Mouse (Mus musculus) myocyte (in vitro differentiated cells): ENCODE measurements around the gene Wdr82. TPM values are rescaled to one million over a fixed set of nuclear protein-coding genes. Genes with fewer than 3 reads are reported as not detected.

Experiments used
- H3K27me3 ChIP-seq: one replicate; pipeline ENCODE4 v1.6.1; 2011; ENCODE audit not compliant: control insufficient read depth, insufficient read depth, insufficient read length
- H3K36me3 ChIP-seq: one replicate; pipeline ENCODE4 v1.6.1; 2011; ENCODE audit not compliant: control insufficient read depth, insufficient read depth
- H3K4me2 ChIP-seq: one replicate; pipeline ENCODE4 v1.6.1; 2011; ENCODE audit warnings: low read depth, control low read depth
- H3K4me3 ChIP-seq: one replicate; pipeline ENCODE4 v1.5.1; 2011; ENCODE audit warnings: mild to moderate bottlenecking, control low read depth, moderate library complexity
- H3K79me2 ChIP-seq: one replicate; pipeline ENCODE4 v1.6.1; 2011; ENCODE audit not compliant: control insufficient read depth, insufficient read depth
- H3ac ChIP-seq: one replicate; pipeline ENCODE4 v1.6.1; 2011; ENCODE audit not compliant: control insufficient read depth, insufficient read length
- CEBPB ChIP-seq: IDR thresholded peaks from 2 replicates; pipeline ENCODE4 v1.6.1; 2011; ENCODE audit warnings: mild to moderate bottlenecking, moderate library complexity; ENCODE audit not compliant: poor library complexity, insufficient read depth, severe bottlenecking
- E2F4 ChIP-seq: IDR thresholded peaks from one replicate; pipeline ENCODE4 v1.6.1; 2011; ENCODE audit warnings: mild to moderate bottlenecking, control low read depth, moderate library complexity; ENCODE audit not compliant: insufficient read depth
- MAX ChIP-seq: IDR thresholded peaks from one replicate; pipeline ENCODE4 v1.6.1; 2011; ENCODE audit warnings: low read depth, mild to moderate bottlenecking, control low read depth
- MYOD1 ChIP-seq, 3 experiments: IDR thresholded peaks; one replicate each; pipeline ENCODE4 v1.6.1; 2011; ENCODE audit warnings: control low read depth in 2 of 3, low read depth in 2 of 3, mild to moderate bottlenecking in 2 of 3, moderate library complexity in 1 of 3; ENCODE audit not compliant: insufficient read length in 2 of 3, control insufficient read depth in 1 of 3
- MYOG ChIP-seq, 3 experiments: IDR thresholded peaks; one replicate each; pipeline ENCODE4 v1.6.1; 2011; ENCODE audit warnings: control low read depth in 2 of 3, low read depth in 2 of 3, mild to moderate bottlenecking in 2 of 3; ENCODE audit not compliant: insufficient read length in 2 of 3, control insufficient read depth in 1 of 3, insufficient read depth in 1 of 3
- POLR2A ChIP-seq: IDR thresholded peaks from one replicate; pipeline ENCODE4 v1.6.1; 2011; ENCODE audit warnings: low read depth, mild to moderate bottlenecking, control low read depth, moderate library complexity; ENCODE audit not compliant: insufficient read length
- POLR2AphosphoS2 ChIP-seq: IDR thresholded peaks from one replicate; pipeline ENCODE4 v1.6.1; 2011; ENCODE audit warnings: low read depth, control low read depth; ENCODE audit not compliant: insufficient read length
- REST ChIP-seq: IDR thresholded peaks from one replicate; pipeline ENCODE4 v1.6.1; 2011; ENCODE audit warnings: mild to moderate bottlenecking, control low read depth, moderate library complexity; ENCODE audit not compliant: insufficient read depth, insufficient read length
- SRF ChIP-seq: IDR thresholded peaks from one replicate; pipeline ENCODE4 v1.6.1; 2011; ENCODE audit warnings: low read depth; ENCODE audit not compliant: control insufficient read depth, insufficient read length
- TCF12 ChIP-seq: IDR thresholded peaks from one replicate; pipeline ENCODE4 v1.6.1; 2011; ENCODE audit warnings: mild to moderate bottlenecking, control low read depth; ENCODE audit not compliant: poor library complexity, insufficient read depth, severe bottlenecking
- TCF3 ChIP-seq: IDR thresholded peaks from one replicate; pipeline ENCODE4 v1.6.1; 2011; ENCODE audit warnings: low read depth, control low read depth; ENCODE audit not compliant: insufficient read length
- USF1 ChIP-seq: IDR thresholded peaks from one replicate; pipeline ENCODE4 v1.6.1; 2011; ENCODE audit warnings: low read depth, mild to moderate bottlenecking, control low read depth, moderate library complexity
- polyA plus RNA-seq: library from polyadenylated mRNA; unstranded; fragments of >200 nt; fragmentation: generic; extraction: Trizol; gene quantifications from one replicate; pipeline ENCODE4 v1.2.1, GENCODE M21; 2012; ENCODE audit warnings: missing spikeins

Gene Wdr82
- polyA plus RNA-seq = 29.5 TPM

DNA sequence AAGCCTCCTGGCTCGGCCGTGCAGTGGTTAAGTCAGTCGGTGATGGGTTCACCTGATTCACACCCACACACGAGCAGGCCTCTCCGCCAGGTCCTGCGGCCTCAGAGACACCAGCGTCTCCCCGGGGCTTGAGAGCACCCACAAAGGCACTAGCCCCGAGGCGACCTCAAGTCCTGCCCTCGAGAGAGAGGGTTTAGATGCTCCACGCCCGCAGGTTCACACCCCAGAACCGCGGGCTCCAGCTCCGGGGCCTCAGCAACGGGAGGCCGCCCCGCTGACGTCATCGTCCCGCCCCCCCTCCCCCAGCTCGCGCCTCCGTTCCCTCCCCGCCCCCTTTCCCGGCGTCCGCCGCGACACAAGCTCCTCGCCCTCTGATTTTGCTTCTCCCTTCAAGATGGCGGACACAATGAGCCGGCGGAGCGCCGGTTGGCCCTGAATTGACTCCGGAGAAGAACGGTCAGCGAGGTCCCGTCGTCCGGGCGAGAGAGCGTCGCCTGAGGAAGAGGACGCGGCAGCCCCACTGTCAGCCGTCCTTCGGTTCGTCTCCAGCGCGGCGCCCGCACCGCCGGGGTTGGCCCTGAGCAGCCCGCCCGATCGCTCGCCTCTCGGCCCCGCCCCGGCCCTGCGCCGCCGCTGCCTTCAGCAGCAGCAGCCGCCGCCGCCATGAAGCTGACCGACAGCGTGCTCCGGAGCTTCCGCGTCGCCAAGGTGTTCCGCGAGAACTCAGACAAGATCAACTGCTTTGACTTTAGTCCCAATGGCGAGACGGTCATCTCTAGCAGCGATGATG lies at the start of gene Wdr82:
Wdr82 (plus strand) TSS at position 373 of the 790 bp plus-strand sequence.
- H3ac ChIP-seq = peak within 1 kb of the TSS; percentile 97
- H3K4me3 ChIP-seq = peak within 1 kb of the TSS; percentile 95
- TF ChIP-seq MYOD1 (IDR thresholded peaks at IDR 0.05; ENCODE audit: control insufficient read depth in 1 of 3, insufficient read length in 2 of 3, low read depth in 2 of 3) (no peak), MAX (no peak), POLR2A (peak; percentile 78), POLR2AphosphoS2 (peak; percentile 85), USF1 (no peak), MYOG (IDR thresholded peaks at IDR 0.05; ENCODE audit: control insufficient read depth in 1 of 3, insufficient read depth in 1 of 3, insufficient read length in 2 of 3, low read depth in 2 of 3) (no peak), E2F4 (no peak)
- peak within 1 kb of the TSS; percentile 84 for H3K4me2 ChIP-seq
- peaks cover 48% of the 10 kb centered on the region for H3K79me2 ChIP-seq
- no peaks in the 10 kb centered on the region for H3K36me3 ChIP-seq
- H3K27me3 ChIP-seq = no peaks in the 10 kb centered on the region

DNA sequence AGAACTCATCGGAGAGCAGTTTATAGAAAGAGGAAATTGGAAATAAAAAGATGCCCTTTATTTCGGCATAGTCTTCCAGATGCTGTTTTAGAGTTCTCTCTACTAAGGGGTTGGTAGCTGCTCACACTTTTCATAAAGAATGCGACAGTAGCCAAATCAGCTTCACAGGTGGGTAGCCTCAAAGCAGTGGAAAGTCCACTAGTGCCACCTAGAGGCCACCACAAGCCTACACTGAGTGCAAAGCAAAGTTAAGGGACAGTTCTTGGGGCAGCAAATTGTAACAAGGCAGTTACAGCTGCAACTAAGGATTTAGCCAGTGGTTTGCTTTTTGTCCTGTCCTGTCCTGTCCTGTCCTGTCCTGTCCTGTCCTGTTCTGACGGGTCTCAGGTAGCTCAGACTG lies 47.1 kb upstream of the Wdr82 start:
- no peak for TF ChIP-seq TCF3
- no peak for TF ChIP-seq TCF12
- no peak for TF ChIP-seq POLR2A
- no peak for TF ChIP-seq POLR2AphosphoS2
- TF ChIP-seq MYOG (IDR thresholded peaks at IDR 0.05; ENCODE audit: control insufficient read depth in 1 of 3, insufficient read depth in 1 of 3, insufficient read length in 2 of 3, low read depth in 2 of 3) = no peak
- no peak for TF ChIP-seq SRF
- TF ChIP-seq REST = no peak
- no peak for TF ChIP-seq CEBPB
- no peak for TF ChIP-seq MAX
- TF ChIP-seq MYOD1 (IDR thresholded peaks at IDR 0.05; ENCODE audit: control insufficient read depth in 1 of 3, insufficient read length in 2 of 3, low read depth in 2 of 3) = no peak
- TF ChIP-seq USF1 = no peak
- no peak for TF ChIP-seq E2F4
- no peaks in the 10 kb centered on the region for H3K79me2 ChIP-seq
- H3K4me2 ChIP-seq = no peak overlapping the region
- no peak overlapping the region for H3ac ChIP-seq
- no peaks in the 10 kb centered on the region for H3K36me3 ChIP-seq
- H3K4me3 ChIP-seq = no peak overlapping the region
- H3K27me3 ChIP-seq = no peaks in the 10 kb centered on the region

DNA sequence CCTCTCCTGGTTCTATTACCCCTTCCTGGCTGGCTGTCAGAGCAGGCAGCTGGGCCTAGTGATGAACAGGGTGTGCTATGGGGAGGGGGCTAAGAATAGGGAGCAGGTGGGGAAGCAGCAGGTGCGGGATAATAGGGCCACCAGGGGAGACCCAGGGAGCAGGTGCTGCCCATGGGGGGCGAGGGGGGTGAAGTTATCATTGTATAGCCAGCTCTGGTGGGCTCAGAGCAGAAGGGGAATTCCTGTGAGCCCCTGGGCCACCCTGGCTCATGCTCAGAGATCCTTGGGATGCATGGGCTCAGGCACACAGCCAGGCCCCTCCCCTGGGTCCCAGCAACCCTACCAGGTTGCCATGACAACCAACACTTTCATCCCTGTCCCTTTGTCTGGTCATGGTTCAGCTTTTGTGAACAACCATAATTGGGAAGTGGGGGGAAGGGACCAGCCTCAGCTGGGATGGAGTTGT lies 43.9 kb upstream of the Wdr82 start:
- H3K36me3 ChIP-seq = no peaks in the 10 kb centered on the region

DNA sequence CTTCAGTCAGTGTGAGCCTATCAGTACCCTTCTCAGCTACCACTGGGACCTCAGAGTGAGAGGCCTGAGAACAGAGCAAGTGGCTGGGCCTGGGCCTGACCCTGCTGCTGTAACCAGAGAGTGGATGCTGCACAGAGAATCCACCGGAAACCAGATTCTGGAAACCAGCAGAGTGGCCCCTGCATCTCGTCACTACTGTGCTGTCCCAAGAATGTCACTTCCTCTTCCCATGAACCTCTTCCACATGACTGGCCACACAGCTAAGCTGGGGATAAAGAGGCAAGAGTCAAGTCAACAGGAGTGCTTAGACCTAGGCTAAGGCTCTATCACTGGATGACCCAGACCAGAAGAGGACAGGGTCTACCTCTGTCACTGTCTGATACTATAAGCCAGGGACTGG lies 41.7 kb upstream of the Wdr82 start:
- no peak overlapping the region for H3ac ChIP-seq
- H3K4me3 ChIP-seq = no peak overlapping the region
- no peaks in the 10 kb centered on the region for H3K36me3 ChIP-seq
- no peaks in the 10 kb centered on the region for H3K79me2 ChIP-seq
- no peak for TF ChIP-seq TCF12
- no peak for TF ChIP-seq E2F4
- no peak for TF ChIP-seq SRF
- no peak for TF ChIP-seq MYOG (IDR thresholded peaks at IDR 0.05; ENCODE audit: control insufficient read depth in 1 of 3, insufficient read depth in 1 of 3, insufficient read length in 2 of 3, low read depth in 2 of 3)
- no peak for TF ChIP-seq POLR2AphosphoS2
- no peak for TF ChIP-seq USF1
- no peak for TF ChIP-seq TCF3
- no peak for TF ChIP-seq MYOD1 (IDR thresholded peaks at IDR 0.05; ENCODE audit: control insufficient read depth in 1 of 3, insufficient read length in 2 of 3, low read depth in 2 of 3)
- no peak for TF ChIP-seq CEBPB
- TF ChIP-seq REST = no peak
- TF ChIP-seq MAX = no peak
- TF ChIP-seq POLR2A = no peak
- H3K27me3 ChIP-seq = no peaks in the 10 kb centered on the region
- H3K4me2 ChIP-seq = no peak overlapping the region

More for the DNA sequence above, 43.9 kb upstream of the Wdr82 start:
- TF ChIP-seq REST = no peak
- no peak for TF ChIP-seq USF1
- TF ChIP-seq SRF = no peak
- TF ChIP-seq TCF12 = no peak
- TF ChIP-seq E2F4 = no peak
- TF ChIP-seq POLR2A = no peak
- TF ChIP-seq TCF3 = no peak
- no peak for TF ChIP-seq MAX
- TF ChIP-seq POLR2AphosphoS2 = no peak
- TF ChIP-seq MYOD1 (IDR thresholded peaks at IDR 0.05; ENCODE audit: control insufficient read depth in 1 of 3, insufficient read length in 2 of 3, low read depth in 2 of 3) = no peak
- TF ChIP-seq MYOG (IDR thresholded peaks at IDR 0.05; ENCODE audit: control insufficient read depth in 1 of 3, insufficient read depth in 1 of 3, insufficient read length in 2 of 3, low read depth in 2 of 3) = no peak
- no peak for TF ChIP-seq CEBPB
- Histone ChIP-seq H3K79me2 (no peaks in the 10 kb centered on the region), H3K27me3 (no peaks in the 10 kb centered on the region), H3ac (no peak overlapping the region), H3K4me3 (no peak overlapping the region), H3K4me2 (no peak overlapping the region)
